Mouse (Mus musculus) midbrain, embryonic 12.5 days (tissue): Measurements from ENCODE around the gene Hnrnpdl. TPM values are rescaled to one million over a fixed set of nuclear protein-coding genes. Genes with fewer than 3 reads are reported as not detected.

Experiments used
- ATAC-seq: fragments of 200-750 bp; cut with Nextera tagmentation; 2 replicates; pipeline ENCODE4 v1.8.0; 2017; ENCODE audit warnings: low read depth, moderate TSS enrichment, moderate library complexity; ENCODE audit not compliant: low FRiP score
- H3K27ac ChIP-seq: fragments of 300-500 bp; sonication (generic); replicated peaks from 2 replicates; pipeline ENCODE4 v1.5.1; 2016; ENCODE audit warnings: mild to moderate bottlenecking
- H3K27me3 ChIP-seq: fragments of 300-500 bp; sonication (generic); 2 replicates; pipeline ENCODE4 v1.6.1; 2016; ENCODE audit warnings: mild to moderate bottlenecking
- H3K36me3 ChIP-seq: fragments of 300-500 bp; sonication (generic); 2 replicates; pipeline ENCODE4 v1.6.1; 2016
- H3K4me1 ChIP-seq: fragments of 300-500 bp; sonication (generic); 2 replicates; pipeline ENCODE4 v1.6.1; 2016
- H3K4me2 ChIP-seq: fragments of 300-500 bp; sonication (generic); replicated peaks from 2 replicates; pipeline ENCODE4 v1.6.1; 2016; ENCODE audit warnings: mild to moderate bottlenecking, moderate library complexity
- H3K4me3 ChIP-seq: fragments of 300-500 bp; sonication (generic); 2 replicates; pipeline ENCODE4 v1.5.1; 2016; ENCODE audit warnings: mild to moderate bottlenecking
- H3K9ac ChIP-seq: fragments of 300-500 bp; sonication (generic); replicated peaks from 2 replicates; pipeline ENCODE4 v1.6.1; 2016; ENCODE audit warnings: mild to moderate bottlenecking, moderate library complexity
- H3K9me3 ChIP-seq: fragments of 300-500 bp; sonication (generic); 2 replicates; pipeline ENCODE4 v1.6.1; 2016; ENCODE audit warnings: mild to moderate bottlenecking
- WGBS: fragments of 180-500 bp; shearing (Covaris S2); methylation state at CpG from one replicate; pipeline ENCODE4 v1.1.7; 2016; 5-methylcytosine and 5-hydroxymethylcytosine counted together
- polyA plus RNA-seq: library from polyadenylated mRNA; unstranded; fragments of >200 nt; fragmentation: Nextera tagmentation; extraction: Ambion mirVana; gene quantifications from 2 replicates; pipeline ENCODE4 v1.2.1, GENCODE M21; 2016

Gene Hnrnpdl
- polyA plus RNA-seq: 288 and 290 TPM in 2 replicates

DNA sequence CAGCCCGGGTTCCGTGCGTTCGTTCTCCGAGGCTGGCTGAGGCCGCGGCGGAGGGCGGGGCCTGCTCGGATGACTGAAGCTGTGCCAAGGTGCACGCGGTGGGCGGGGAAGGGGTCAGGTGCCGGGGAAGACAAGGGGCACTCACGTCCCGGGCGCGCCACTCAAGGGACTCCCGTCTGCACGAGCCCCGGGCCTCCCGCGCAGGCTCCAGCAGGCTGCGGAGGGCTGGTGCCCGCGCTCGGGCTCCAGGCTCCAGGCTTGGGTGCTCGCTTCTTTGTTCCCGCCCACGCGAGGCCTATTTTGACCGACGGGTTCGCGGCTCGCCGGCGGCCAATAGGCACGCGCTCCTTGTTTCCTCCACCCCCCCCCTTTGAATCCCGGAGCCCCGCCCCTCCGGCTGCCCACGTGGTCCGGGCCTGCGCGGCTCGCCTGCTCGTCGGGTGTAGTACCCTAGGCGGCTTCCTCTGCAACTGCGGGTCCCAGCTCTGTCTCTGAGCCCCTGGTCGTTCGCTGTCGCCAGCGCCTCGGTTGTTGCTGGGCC is at the start of gene Hnrnpdl, which contains the start of gene Enoph1:
Gene Hnrnpdl (minus strand): TSS at position 63 of the 541 bp plus-strand sequence.
Gene Enoph1 (plus strand): TSS at position 384 of the 541 bp plus-strand sequence.
- H3K4me1 ChIP-seq: peaks cover 30% of the 10 kb centered on the region
- peak within 1 kb of the TSS; percentile 92 for H3K4me2 ChIP-seq
- under 1% methylated on average over 49 of the region's 57 CpGs for WGBS
- H3K4me3 ChIP-seq: peak within 1 kb of the TSS; percentile 96
- peak within 1 kb of the TSS; percentile 100 for H3K9ac ChIP-seq
- H3K27ac ChIP-seq: peak within 1 kb of the TSS; percentile 99
- H3K36me3 ChIP-seq: peaks cover 22% of the 10 kb centered on the region
- no peaks in the 10 kb centered on the region for H3K27me3 ChIP-seq
- peak; percentile 88 for ATAC-seq
- no peaks in the 10 kb centered on the region for H3K9me3 ChIP-seq

- ATAC-seq: no peak
Observed at GRCm38 (mm10) chr5:100085097-100085496, 45.6 kb upstream of the Hnrnpdl start.

DNA sequence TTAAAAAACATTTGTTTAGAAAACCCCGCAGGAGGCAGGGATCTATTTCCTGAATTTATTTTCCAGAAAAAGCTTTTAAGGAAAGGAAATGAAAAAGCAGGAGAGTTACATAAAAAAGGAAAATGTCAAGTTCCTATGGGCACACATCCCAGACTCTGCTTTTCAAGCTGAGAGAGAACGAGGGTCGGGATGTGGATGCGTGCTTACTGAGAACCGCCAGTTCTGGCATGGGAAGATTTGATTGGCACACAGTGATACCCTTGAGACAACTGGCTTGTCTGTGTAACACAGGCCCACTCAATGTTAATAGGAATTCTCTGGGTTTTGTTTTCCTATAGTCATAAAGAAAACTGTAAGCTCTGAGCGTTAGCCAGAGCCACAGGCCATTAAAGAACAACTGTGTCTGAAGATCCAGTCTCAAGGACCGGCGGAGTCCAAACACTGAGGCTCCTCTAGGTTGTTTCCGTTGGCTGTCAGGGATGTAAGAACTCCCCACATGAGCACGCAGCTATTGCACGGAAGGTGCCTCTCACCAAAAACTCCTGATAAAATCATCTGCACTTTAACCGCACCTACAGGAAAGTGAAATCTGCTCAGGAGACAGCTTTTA is 44.6 kb upstream of the Hnrnpdl start:
- Histone ChIP-seq H3K4me2 (no peak overlapping the region), H3K27ac (0 out of 2 replicates have a peak overlapping the region, but pooled peaks have one; percentile 2), H3K9ac (no peak overlapping the region), H3K4me3 (no peak overlapping the region), H3K4me1 (peaks cover 10% of the 10 kb centered on the region; the same call in 1 of the 2 replicates), H3K9me3 (no peaks in the 10 kb centered on the region), H3K27me3 (peaks cover 7% of the 10 kb centered on the region), H3K36me3 (no peaks in the 10 kb centered on the region)
- ATAC-seq: no peak
- 79% methylated on average over 12 of the region's 12 CpGs for WGBS

More at GRCm38 (mm10) chr5:100085097-100085496, 45.6 kb upstream of the Hnrnpdl start:
- 85% methylated on average over 8 of the region's 8 CpGs for WGBS
- H3K4me1 ChIP-seq: peaks cover 5% of the 10 kb centered on the region; the same call in 1 of the 2 replicates
- no peak overlapping the region for H3K4me2 ChIP-seq
- H3K9me3 ChIP-seq: no peaks in the 10 kb centered on the region
- 0 out of 2 replicates have a peak, but pooled peaks cover 3% of the 10 kb centered on the region for H3K27me3 ChIP-seq
- H3K36me3 ChIP-seq: no peaks in the 10 kb centered on the region
- no peak overlapping the region for H3K4me3 ChIP-seq
- no peak overlapping the region for H3K9ac ChIP-seq
- no peak overlapping the region for H3K27ac ChIP-seq

DNA sequence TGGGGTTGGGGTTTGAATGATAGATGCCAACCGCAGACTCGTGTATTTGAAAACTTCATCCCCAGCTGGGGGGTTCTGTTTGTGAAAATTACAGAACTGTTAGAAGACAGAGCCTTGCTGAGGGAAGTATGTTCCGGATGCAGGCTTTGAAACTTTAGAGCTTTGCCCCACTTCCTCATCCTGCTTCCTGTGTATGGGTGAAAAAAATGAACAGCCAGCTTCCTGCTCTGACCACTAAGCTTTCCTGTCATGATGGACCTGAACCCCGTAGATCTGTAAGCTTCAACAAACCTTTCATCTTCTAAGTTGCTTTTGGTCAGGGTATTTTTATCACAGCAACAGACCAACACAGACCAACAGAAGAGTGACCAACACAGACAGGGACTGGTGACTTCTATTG is 42.5 kb upstream of the Hnrnpdl start:
- H3K4me1 ChIP-seq: peaks cover 13% of the 10 kb centered on the region; the same call in 1 of the 2 replicates
- H3K27me3 ChIP-seq: peaks cover 4% of the 10 kb centered on the region
- 93% methylated on average over 4 of the region's 4 CpGs for WGBS

GRCm38 (mm10) chr5:100079931-100080275 is 40.4 kb upstream of the Hnrnpdl start:
- Histone ChIP-seq H3K9me3 (no peaks in the 10 kb centered on the region), H3K4me2 (peak overlapping the region; percentile 51), H3K4me3 (no peak overlapping the region), H3K9ac (no peak overlapping the region), H3K4me1 (peaks cover 8% of the 10 kb centered on the region; the same call in 1 of the 2 replicates), H3K27ac (no peak overlapping the region), H3K27me3 (peaks cover 4% of the 10 kb centered on the region), H3K36me3 (no peaks in the 10 kb centered on the region)
- no peak for ATAC-seq
- 77% methylated on average over 8 of the region's 8 CpGs for WGBS

More for the DNA sequence above, 42.5 kb upstream of the Hnrnpdl start:
- H3K9me3 ChIP-seq: no peaks in the 10 kb centered on the region
- H3K4me3 ChIP-seq: no peak overlapping the region
- ATAC-seq: no peak
- H3K27ac ChIP-seq: no peak overlapping the region
- H3K36me3 ChIP-seq: no peaks in the 10 kb centered on the region
- H3K9ac ChIP-seq: no peak overlapping the region
- H3K4me2 ChIP-seq: no peak overlapping the region

DNA sequence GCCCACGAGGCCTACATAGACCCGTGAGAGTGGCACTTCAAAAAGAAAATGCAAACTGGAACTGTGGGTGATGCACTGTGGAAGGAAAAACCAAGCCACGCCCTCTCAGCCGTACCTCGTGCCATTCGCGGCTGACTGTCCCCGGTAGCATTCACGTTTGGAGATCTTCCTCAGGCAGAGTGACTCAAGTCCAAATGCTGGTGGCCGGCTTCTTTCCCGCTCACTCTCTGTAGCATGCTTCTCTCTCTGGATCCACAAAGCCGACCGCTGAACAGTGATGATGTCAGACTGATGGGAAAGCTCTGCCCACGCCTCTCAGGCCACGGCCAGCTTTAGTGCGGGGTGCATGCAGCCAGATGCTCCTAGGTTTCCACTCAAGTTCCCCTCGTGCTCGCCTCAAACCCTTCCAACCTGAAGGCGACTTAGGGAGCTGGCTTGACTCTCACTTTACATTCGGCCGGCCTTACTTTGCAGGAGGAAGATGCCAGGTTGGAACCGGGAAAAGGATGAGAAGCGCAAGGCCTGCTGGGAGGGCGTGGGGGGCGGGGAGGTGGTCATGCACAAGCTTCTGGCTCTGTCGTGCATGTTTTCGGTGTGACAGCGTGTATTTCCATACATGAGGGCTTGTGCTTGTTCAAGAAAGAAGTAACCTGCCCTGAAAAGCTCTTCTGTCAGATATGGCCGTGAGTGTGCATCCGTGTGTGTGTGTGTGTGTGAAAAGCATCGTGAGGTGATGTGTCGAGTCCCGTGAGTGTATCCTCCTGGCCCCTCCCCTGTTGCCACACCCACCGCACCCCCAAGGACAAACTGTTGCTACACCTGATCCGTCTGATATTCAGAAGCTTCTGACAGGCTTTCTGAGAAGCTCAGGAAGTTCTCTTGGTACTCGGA is 39.8 kb upstream of the Hnrnpdl start:
- H3K9ac ChIP-seq: peak overlapping the region; percentile 44; the same call in 1 of the 2 replicates
- peak overlapping the region; percentile 51 for H3K4me2 ChIP-seq
- 35% methylated on average over 36 of the region's 36 CpGs for WGBS
- no peaks in the 10 kb centered on the region for H3K36me3 ChIP-seq
- peaks cover 8% of the 10 kb centered on the region; the same call in 1 of the 2 replicates for H3K4me1 ChIP-seq
- no peak overlapping the region for H3K27ac ChIP-seq
- H3K9me3 ChIP-seq: no peaks in the 10 kb centered on the region
- peak overlapping the region; percentile 34 for H3K4me3 ChIP-seq
- peak; percentile 42; the same call in 1 of the 2 replicates for ATAC-seq
- H3K27me3 ChIP-seq: peaks cover 4% of the 10 kb centered on the region

- peaks cover 8% of the 10 kb centered on the region; the same call in 1 of the 2 replicates for H3K4me1 ChIP-seq
- H3K9ac ChIP-seq: no peak overlapping the region
- H3K27me3 ChIP-seq: no peaks in the 10 kb centered on the region
- no peak overlapping the region for H3K27ac ChIP-seq
- H3K4me3 ChIP-seq: no peak overlapping the region
- H3K4me2 ChIP-seq: no peak overlapping the region
- no peaks in the 10 kb centered on the region for H3K9me3 ChIP-seq
- 0 out of 2 replicates have a peak, but pooled peaks cover 3% of the 10 kb centered on the region for H3K36me3 ChIP-seq
- WGBS: 67% methylated on average over 4 of the region's 4 CpGs
- no peak for ATAC-seq
Observed at GRCm38 (mm10) chr5:100074571-100074970, 35.1 kb upstream of the Hnrnpdl start.

GRCm38 (mm10) chr5:100072557-100072956 is 33.1 kb upstream of the Hnrnpdl start:
- no peaks in the 10 kb centered on the region for H3K9me3 ChIP-seq
- no peak overlapping the region for H3K27ac ChIP-seq
- H3K4me2 ChIP-seq: no peak overlapping the region
- peaks cover 20% of the 10 kb centered on the region for H3K36me3 ChIP-seq
- H3K4me3 ChIP-seq: no peak overlapping the region
- H3K27me3 ChIP-seq: no peaks in the 10 kb centered on the region
- H3K4me1 ChIP-seq: no peaks in the 10 kb centered on the region
- no peak overlapping the region for H3K9ac ChIP-seq
- whole genome bisulfite sequencing: 74% methylated on average over 9 of the region's 9 CpGs
- ATAC-seq: no peak

DNA sequence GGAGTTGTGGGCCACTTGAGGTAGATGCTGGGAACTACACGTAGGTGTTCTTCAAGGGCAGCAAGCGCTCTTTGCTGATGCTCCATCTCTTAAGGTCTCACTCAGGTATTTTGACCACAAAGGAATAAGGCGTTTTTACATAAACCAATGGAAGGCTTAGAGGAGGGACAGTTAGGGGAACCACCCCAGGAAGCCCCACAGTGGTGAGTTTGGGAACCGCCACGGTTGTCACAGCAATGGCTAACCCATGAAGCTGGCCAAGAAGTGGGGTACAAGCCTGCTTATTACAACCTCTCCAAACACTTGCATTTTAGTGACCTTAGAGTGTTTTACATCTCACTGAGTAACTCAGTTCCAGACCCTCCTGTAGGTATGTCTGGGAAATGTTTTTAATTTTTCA is 32.1 kb upstream of the Hnrnpdl start:
- 96% methylated on average over 5 of the region's 5 CpGs for WGBS
- Histone ChIP-seq H3K9me3 (no peaks in the 10 kb centered on the region), H3K27me3 (no peaks in the 10 kb centered on the region), H3K27ac (no peak overlapping the region), H3K9ac (no peak overlapping the region), H3K4me1 (no peaks in the 10 kb centered on the region), H3K4me3 (no peak overlapping the region), H3K36me3 (peaks cover 21% of the 10 kb centered on the region), H3K4me2 (no peak overlapping the region)
- ATAC-seq: no peak

GRCm38 (mm10) chr5:100070255-100070654 is 30.8 kb upstream of the Hnrnpdl start:
- 37% methylated on average over 3 of the region's 3 CpGs for WGBS
- Histone ChIP-seq H3K4me3 (no peak overlapping the region), H3K36me3 (peaks cover 29% of the 10 kb centered on the region), H3K9me3 (no peaks in the 10 kb centered on the region), H3K27me3 (no peaks in the 10 kb centered on the region), H3K4me2 (no peak overlapping the region), H3K27ac (no peak overlapping the region), H3K9ac (no peak overlapping the region), H3K4me1 (no peaks in the 10 kb centered on the region)
- 0 out of 2 replicates have a peak, but pooled peaks have one; percentile 23 for ATAC-seq

- ATAC-seq: no peak
- Histone ChIP-seq H3K4me2 (no peak overlapping the region), H3K9ac (no peak overlapping the region), H3K27me3 (no peaks in the 10 kb centered on the region), H3K27ac (no peak overlapping the region), H3K36me3 (peaks cover 30% of the 10 kb centered on the region), H3K9me3 (no peaks in the 10 kb centered on the region), H3K4me1 (no peaks in the 10 kb centered on the region), H3K4me3 (no peak overlapping the region)
- WGBS: 95% methylated on average over 2 of the region's 2 CpGs
Observed at GRCm38 (mm10) chr5:100069526-100069925, 30.1 kb upstream of the Hnrnpdl start.
